Mouse (Mus musculus): ENCODE measurements around the gene Lsamp. TPM values are rescaled to one million over a fixed set of nuclear protein-coding genes. Genes with fewer than 3 reads are reported as not detected.

Lsamp gene
- polyA plus RNA-seq, 1 experiment from 2014 or later = 0.25 TPM

GRCm38 (mm10) chr16:40914141-40914540 lies 930.0 kb downstream of the Lsamp start:
- H3K27me3 ChIP-seq (replicated peaks) = no peaks in the 10 kb centered on the region
- H3K4me3 ChIP-seq = no peak overlapping the region
- no peak overlapping the region for H3K27ac ChIP-seq
- no peak for ATAC-seq
- no peaks in the 10 kb centered on the region for H3K36me3 ChIP-seq
- no peaks in the 10 kb centered on the region for H3K9me3 ChIP-seq (replicated peaks)
- 57% methylated on average over 2 of the region's 2 CpGs for WGBS (ENCODE audit: insufficient replicate concordance)
- H3K4me1 ChIP-seq = no peaks in the 10 kb centered on the region
- no peak overlapping the region for H3K9ac ChIP-seq
- H3K4me2 ChIP-seq = no peak overlapping the region

GRCm38 (mm10) chr16:40930596-40930995 lies 946.4 kb downstream of the Lsamp start:
- Histone ChIP-seq H3K36me3 (no peaks in the 10 kb centered on the region), H3K4me1 (no peaks in the 10 kb centered on the region), H3K4me3 (no peak overlapping the region), H3K9ac (no peak overlapping the region), H3K9me3 (replicated peaks) (no peaks in the 10 kb centered on the region), H3K4me2 (no peak overlapping the region), H3K27me3 (replicated peaks) (no peaks in the 10 kb centered on the region), H3K27ac (no peak overlapping the region)
- WGBS (ENCODE audit: insufficient replicate concordance) = 82% methylated on average over 4 of the region's 4 CpGs
- no peak for ATAC-seq

- no peak overlapping the region for H3K9ac ChIP-seq
- no peaks in the 10 kb centered on the region for H3K4me1 ChIP-seq
- no peaks in the 10 kb centered on the region for H3K36me3 ChIP-seq
- no peaks in the 10 kb centered on the region for H3K27me3 ChIP-seq (replicated peaks)
- ATAC-seq = no peak
- no peak overlapping the region for H3K27ac ChIP-seq
- no peak overlapping the region for H3K4me2 ChIP-seq
- 70% methylated on average over 3 of the region's 3 CpGs for WGBS (ENCODE audit: insufficient replicate concordance)
- H3K9me3 ChIP-seq (replicated peaks) = no peaks in the 10 kb centered on the region
- no peak overlapping the region for H3K4me3 ChIP-seq
These were observed 958.1 kb downstream of the Lsamp start for GRCm38 (mm10) chr16:40942266-40942665.

GRCm38 (mm10) chr16:40945834-40946233 lies 961.7 kb downstream of the Lsamp start:
- H3K4me2 ChIP-seq = no peak overlapping the region
- no peaks in the 10 kb centered on the region for H3K9me3 ChIP-seq (replicated peaks)
- no peak overlapping the region for H3K4me3 ChIP-seq
- ATAC-seq = no peak
- H3K27me3 ChIP-seq (replicated peaks) = no peaks in the 10 kb centered on the region
- H3K9ac ChIP-seq = no peak overlapping the region
- 27% methylated on average over 1 of the region's 1 CpGs for WGBS (ENCODE audit: insufficient replicate concordance)
- no peak overlapping the region for H3K27ac ChIP-seq
- H3K36me3 ChIP-seq = no peaks in the 10 kb centered on the region
- no peaks in the 10 kb centered on the region for H3K4me1 ChIP-seq

GRCm38 (mm10) chr16:40948013-40948412 lies 963.9 kb downstream of the Lsamp start:
- Histone ChIP-seq H3K4me2 (no peak overlapping the region), H3K4me1 (no peaks in the 10 kb centered on the region), H3K27ac (no peak overlapping the region), H3K9ac (no peak overlapping the region), H3K36me3 (no peaks in the 10 kb centered on the region), H3K4me3 (no peak overlapping the region), H3K27me3 (replicated peaks) (no peaks in the 10 kb centered on the region), H3K9me3 (replicated peaks) (no peaks in the 10 kb centered on the region)
- no peak for ATAC-seq

GRCm38 (mm10) chr16:40959211-40959610 lies 975.0 kb downstream of the Lsamp start:
- no peaks in the 10 kb centered on the region for H3K36me3 ChIP-seq
- H3K27ac ChIP-seq = no peak overlapping the region
- H3K27me3 ChIP-seq (replicated peaks) = no peaks in the 10 kb centered on the region
- no peak overlapping the region for H3K9ac ChIP-seq
- no peaks in the 10 kb centered on the region for H3K9me3 ChIP-seq (replicated peaks)
- H3K4me1 ChIP-seq = no peaks in the 10 kb centered on the region
- 37% methylated on average over 2 of the region's 2 CpGs for WGBS (ENCODE audit: insufficient replicate concordance)
- ATAC-seq = no peak
- H3K4me2 ChIP-seq = no peak overlapping the region
- H3K4me3 ChIP-seq = no peak overlapping the region

GRCm38 (mm10) chr16:40960586-40960985 lies 976.4 kb downstream of the Lsamp start:
- Histone ChIP-seq H3K27me3 (replicated peaks) (no peaks in the 10 kb centered on the region), H3K4me3 (no peak overlapping the region), H3K27ac (no peak overlapping the region), H3K9me3 (replicated peaks) (no peaks in the 10 kb centered on the region), H3K9ac (no peak overlapping the region), H3K4me2 (no peak overlapping the region), H3K4me1 (no peaks in the 10 kb centered on the region), H3K36me3 (no peaks in the 10 kb centered on the region)
- ATAC-seq = no peak
- WGBS (ENCODE audit: insufficient replicate concordance) = 50% methylated on average over 1 of the region's 1 CpGs

GRCm38 (mm10) chr16:40968088-40968860 lies 984.1 kb downstream of the Lsamp start:
- no peak overlapping the region for H3K27ac ChIP-seq
- H3K4me2 ChIP-seq = peak overlapping the region; percentile 30
- no peaks in the 10 kb centered on the region for H3K27me3 ChIP-seq (replicated peaks)
- WGBS (ENCODE audit: insufficient replicate concordance) = 21% methylated on average over 17 of the region's 17 CpGs
- no peak overlapping the region for H3K9ac ChIP-seq
- H3K4me1 ChIP-seq = no peaks in the 10 kb centered on the region
- no peaks in the 10 kb centered on the region for H3K9me3 ChIP-seq (replicated peaks)
- no peaks in the 10 kb centered on the region for H3K36me3 ChIP-seq
- H3K4me3 ChIP-seq = no peak overlapping the region
- peak; percentile 54; the same call in 1 of the 2 replicates for ATAC-seq

GRCm38 (mm10) chr16:40971382-40971781 lies 987.2 kb downstream of the Lsamp start:
- ATAC-seq = no peak
- H3K9ac ChIP-seq = no peak overlapping the region
- no peak overlapping the region for H3K27ac ChIP-seq
- no peaks in the 10 kb centered on the region for H3K4me1 ChIP-seq
- no peaks in the 10 kb centered on the region for H3K9me3 ChIP-seq (replicated peaks)
- no peak overlapping the region for H3K4me2 ChIP-seq
- no peaks in the 10 kb centered on the region for H3K36me3 ChIP-seq
- no peak overlapping the region for H3K4me3 ChIP-seq
- H3K27me3 ChIP-seq (replicated peaks) = no peaks in the 10 kb centered on the region
- 38% methylated on average over 3 of the region's 3 CpGs for WGBS (ENCODE audit: insufficient replicate concordance)

- Histone ChIP-seq H3K4me1 (no peaks in the 10 kb centered on the region), H3K36me3 (no peaks in the 10 kb centered on the region), H3K4me2 (no peak overlapping the region), H3K9me3 (replicated peaks) (no peaks in the 10 kb centered on the region), H3K27ac (no peak overlapping the region), H3K9ac (no peak overlapping the region), H3K4me3 (no peak overlapping the region), H3K27me3 (replicated peaks) (no peaks in the 10 kb centered on the region)
- WGBS (ENCODE audit: insufficient replicate concordance) = 64% methylated on average over 2 of the region's 2 CpGs
- no peak for ATAC-seq
These were observed 989.9 kb downstream of the Lsamp start for GRCm38 (mm10) chr16:40974084-40974483.

GRCm38 (mm10) chr16:40983026-40983425 lies 998.9 kb downstream of the Lsamp start:
- no peaks in the 10 kb centered on the region for H3K27me3 ChIP-seq (replicated peaks)
- no peak overlapping the region for H3K27ac ChIP-seq
- H3K9ac ChIP-seq = no peak overlapping the region
- 58% methylated on average over 3 of the region's 3 CpGs for WGBS (ENCODE audit: insufficient replicate concordance)
- H3K4me1 ChIP-seq = no peaks in the 10 kb centered on the region
- H3K36me3 ChIP-seq = no peaks in the 10 kb centered on the region
- H3K9me3 ChIP-seq (replicated peaks) = no peaks in the 10 kb centered on the region
- no peak overlapping the region for H3K4me2 ChIP-seq
- ATAC-seq = no peak
- H3K4me3 ChIP-seq = no peak overlapping the region

GRCm38 (mm10) chr16:41007569-41007968 lies 1023.4 kb downstream of the Lsamp start:
- WGBS (ENCODE audit: insufficient replicate concordance) = 72% methylated on average over 5 of the region's 5 CpGs
- no peak overlapping the region for H3K4me3 ChIP-seq
- no peak for ATAC-seq
- no peak overlapping the region for H3K4me2 ChIP-seq
- no peak overlapping the region for H3K9ac ChIP-seq
- no peaks in the 10 kb centered on the region for H3K27me3 ChIP-seq (replicated peaks)
- H3K36me3 ChIP-seq = no peaks in the 10 kb centered on the region
- H3K9me3 ChIP-seq (replicated peaks) = no peaks in the 10 kb centered on the region
- no peak overlapping the region for H3K27ac ChIP-seq
- H3K4me1 ChIP-seq = no peaks in the 10 kb centered on the region

- H3K4me2 ChIP-seq = no peak overlapping the region
- no peak for ATAC-seq
- H3K9me3 ChIP-seq (replicated peaks) = no peaks in the 10 kb centered on the region
These were observed 1050.6 kb downstream of the Lsamp start for GRCm38 (mm10) chr16:41034746-41035145.

More at GRCm38 (mm10) chr16:41034746-41035145, 1050.6 kb downstream of the Lsamp start:
- no peak overlapping the region for H3K9ac ChIP-seq
- no peaks in the 10 kb centered on the region for H3K4me1 ChIP-seq
- H3K27ac ChIP-seq = no peak overlapping the region
- no peaks in the 10 kb centered on the region for H3K27me3 ChIP-seq (replicated peaks)
- no peak overlapping the region for H3K4me3 ChIP-seq
- no peaks in the 10 kb centered on the region for H3K36me3 ChIP-seq

Measured in liver, embryonic 12.5 days (tissue).